Mouse (Mus musculus) c-Kit-positive CD71-positive TER-119-negative erythroid progenitor cells, embryonic 14.5 days (primary cell): ENCODE results near the gene Gm11938.
"Not testable (repeated sequence)": the region's sequence is repeated elsewhere in the genome, so short reads cannot be mapped to it uniquely, and the experiment has no call there.

Source experiments
- DNase-seq: peaks from one replicate; pipeline ENCODE4 v3.0.0-alpha.2; 2013; ENCODE audit warnings: low read depth

Gm11938 gene

DNA sequence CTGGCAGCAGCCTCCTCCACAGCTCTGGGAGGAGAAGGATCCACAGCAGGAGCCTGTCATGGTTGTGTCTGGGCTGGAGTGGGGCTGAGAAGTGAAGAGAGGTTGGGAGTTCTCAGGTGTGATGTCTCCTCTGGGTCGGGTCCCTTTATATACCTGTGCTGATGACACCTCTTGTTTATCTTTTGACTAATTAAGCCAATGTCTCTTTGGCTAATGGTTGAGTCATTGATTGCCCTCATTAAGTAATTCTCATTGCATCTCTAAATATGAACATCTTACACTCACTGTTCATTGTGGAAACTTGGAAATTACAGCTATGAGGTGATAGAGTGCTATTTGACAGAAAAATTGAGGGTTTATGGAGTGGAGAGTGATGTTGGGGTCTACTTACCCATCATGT lies at the start of gene Gm11938:
Gm11938 (minus strand) TSS at position 101 of the 400 bp plus-strand sequence.
- not testable (repeated sequence) for DNase-seq

DNA sequence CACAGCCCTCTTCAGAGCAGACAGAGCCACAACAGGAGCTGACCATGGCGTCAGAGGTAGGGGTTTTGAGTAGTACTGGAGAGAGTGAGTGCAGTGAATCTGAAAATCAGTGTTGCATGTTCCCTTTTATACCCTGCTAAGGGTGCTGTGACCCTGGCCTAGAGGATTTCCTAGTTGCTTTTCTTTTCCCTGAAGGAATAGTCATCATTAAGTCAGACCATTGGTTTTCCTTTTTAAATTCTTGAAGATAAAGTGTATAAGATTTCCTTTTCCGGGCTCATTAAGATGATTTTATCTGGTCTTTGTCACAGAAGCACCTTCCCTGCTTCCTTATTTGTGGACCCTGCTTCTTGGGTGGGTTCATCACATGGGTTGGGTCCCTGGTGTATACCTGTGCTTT lies 47.0 kb upstream of the Gm11938 start, which contains the start of gene Gm11555:
Gm11555 (minus strand) TSS at position 101 of the 400 bp plus-strand sequence.
- no peak for DNase-seq

DNA sequence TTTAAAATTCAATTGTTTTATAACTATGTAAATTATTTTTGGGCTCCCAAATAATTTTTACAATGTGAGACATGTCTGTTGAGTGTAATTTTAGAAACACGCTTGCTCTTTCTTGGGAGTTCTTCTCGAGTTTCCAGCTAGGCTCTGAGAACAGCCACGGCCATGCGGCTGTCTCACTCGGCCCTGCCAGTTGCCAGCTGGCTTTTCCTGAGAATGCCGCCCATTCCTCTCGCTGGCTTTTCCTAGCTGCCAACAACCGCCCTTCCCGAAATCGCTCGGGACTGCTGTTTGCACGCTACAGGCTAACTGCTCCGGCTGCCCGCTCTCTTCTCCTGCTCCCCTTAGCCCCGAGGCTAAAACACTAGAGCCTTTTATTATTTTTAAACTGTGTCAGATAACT lies 43.3 kb upstream of the Gm11938 start:
- DNase-seq, result no peak

DNA sequence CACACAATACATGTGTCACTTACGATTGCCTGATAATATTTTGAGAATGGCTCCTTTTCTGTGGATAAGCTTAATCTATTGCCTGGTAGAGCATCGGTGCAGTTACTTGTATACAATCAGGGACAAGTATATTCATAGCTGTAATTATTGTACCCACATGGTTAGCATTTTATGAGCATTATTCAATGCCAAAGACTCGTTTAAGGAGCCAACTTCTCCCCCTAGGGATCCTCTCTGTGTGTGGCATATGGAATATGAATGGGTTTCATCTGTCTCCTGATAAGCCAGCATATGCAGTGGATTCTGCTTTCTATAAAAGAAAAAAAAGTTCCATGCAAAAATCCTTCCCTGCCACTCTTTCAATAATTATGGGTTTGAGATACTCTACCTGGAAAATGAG lies 41.2 kb upstream of the Gm11938 start:
- DNase-seq, result no peak

DNA sequence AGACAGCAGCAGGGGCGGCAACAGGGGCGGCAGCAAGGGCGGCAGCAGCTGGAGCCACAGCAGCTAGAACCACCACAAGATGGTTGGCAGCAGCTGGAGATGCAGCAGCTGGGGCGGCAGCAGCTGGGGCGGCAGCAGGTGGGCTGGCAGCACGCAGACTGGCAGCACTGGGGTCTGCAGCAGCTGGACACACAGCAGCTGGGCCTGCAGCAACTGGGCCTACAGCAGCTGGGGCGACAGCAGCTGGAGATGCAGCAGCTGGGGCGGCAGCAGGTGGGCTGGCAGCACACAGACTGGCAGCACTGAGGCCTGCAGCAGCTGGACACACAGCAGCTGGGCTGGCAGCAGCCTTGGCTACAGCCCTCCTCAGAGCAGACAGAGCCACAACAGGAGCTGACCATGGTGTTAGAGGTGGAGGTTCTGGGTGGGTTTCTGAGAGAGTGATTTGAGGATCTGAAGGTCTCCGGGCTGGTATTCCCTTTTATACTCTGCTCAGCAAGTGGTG lies 40.6 kb upstream of the Gm11938 start, which contains the start of gene Krtap4-7:
Krtap4-7 (minus strand) TSS at position 455 of the 505 bp plus-strand sequence.
- DNase-seq, result not testable (repeated sequence)

DNA sequence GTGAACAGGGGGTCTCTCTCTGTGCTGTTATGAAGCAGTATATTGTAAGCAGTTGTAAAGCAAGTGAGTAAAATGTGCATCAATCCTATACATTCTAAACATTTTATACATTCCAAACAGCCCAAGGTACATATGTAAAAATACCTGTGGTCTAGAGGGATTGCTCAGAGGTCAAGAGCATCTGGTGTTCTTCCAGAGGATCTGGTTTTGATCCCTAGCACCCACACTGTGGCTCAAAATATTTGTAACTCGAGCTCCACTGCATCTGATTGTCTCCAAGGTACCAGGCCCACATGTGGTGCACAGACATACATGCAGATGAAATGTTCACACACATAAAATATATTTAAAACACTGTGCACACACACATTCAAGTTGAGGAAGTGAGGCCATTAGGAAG lies 37.8 kb upstream of the Gm11938 start:
- no peak for DNase-seq

DNA sequence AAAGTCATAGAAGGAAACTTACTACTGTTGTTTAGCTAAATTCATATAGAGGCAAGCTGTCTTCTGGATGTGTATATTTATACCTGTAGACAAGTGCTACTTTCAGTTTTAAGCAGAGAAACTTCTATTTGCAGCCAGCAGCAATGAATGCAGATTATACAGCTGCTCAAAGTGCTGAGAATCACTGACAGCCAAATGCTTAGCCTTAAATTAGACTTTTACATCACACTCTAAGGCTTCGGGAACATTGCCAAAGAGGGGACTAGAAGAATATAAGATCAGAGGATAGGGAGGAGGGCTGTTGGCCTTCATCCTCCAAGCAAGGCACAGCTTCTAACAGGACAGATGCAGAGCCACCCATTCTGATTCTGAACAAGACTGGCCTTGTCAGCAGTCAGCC lies 34.0 kb upstream of the Gm11938 start:
- no peak for DNase-seq

DNA sequence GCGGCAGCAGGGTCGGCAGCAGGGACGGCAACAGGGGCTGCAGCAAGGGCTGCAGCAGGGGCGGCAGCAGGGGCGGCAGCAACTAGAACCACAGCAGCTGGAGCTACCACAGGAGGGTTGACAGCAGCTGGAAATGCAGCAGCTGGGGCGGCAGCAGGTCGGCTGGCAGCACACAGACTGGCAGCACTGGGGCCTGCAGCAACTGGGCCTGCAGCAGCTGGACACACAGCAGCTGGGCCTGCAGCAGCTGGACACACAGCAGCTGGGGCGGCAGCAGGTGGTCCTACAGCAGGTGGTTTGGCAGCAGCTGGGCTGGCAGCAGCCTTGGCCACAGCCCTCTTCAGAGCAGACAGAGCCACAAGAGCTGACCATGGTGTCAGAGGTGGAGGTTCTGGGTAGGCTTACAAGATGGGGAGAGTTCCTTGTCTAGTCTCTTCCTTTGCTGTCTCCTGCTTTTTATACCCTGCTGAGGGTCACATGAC lies 31.6 kb upstream of the Gm11938 start, which contains the start of gene Krtap4-2:
Krtap4-2 (minus strand) TSS at position 432 of the 482 bp plus-strand sequence.
- DNase-seq, result no peak

DNA sequence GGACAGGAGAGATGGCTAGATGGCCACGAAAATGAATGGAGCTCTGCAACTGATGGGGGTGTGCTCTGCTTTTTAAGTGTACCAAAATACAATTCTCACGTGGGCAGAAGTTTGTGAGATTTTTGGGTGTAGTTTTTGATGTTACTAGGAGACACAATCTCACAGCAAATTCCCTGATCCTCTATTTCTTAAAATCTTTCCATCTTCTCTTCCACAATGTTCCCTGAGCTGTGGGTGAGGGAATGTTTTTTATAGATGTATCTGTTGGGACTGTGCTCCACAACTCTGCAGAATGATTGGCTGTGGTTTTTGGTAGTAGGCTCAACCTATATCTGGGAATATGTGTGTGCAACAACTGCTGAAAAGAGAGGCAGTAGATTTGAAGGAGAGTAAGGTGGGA lies 30.2 kb upstream of the Gm11938 start:
- no peak for DNase-seq

DNA sequence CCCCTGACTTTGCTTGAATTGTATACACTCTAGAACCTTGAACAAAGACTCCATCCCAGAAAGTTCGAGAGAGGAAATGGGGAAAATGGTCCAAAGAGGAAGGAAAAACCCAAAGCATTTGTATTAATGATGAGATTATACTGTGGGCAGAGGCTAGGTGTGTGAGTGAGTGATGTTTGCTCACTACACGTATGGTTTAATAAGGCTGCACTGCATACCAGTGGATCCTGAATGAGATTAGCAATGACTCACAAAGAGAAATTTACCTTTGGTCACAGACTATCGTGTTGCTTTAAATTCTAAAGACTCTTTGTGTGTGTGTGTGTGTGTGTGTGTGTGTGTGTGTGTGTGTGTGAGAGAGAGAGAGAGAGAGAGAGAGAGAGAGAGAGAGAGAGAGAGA lies 27.8 kb upstream of the Gm11938 start:
- DNase-seq, result no peak

DNA sequence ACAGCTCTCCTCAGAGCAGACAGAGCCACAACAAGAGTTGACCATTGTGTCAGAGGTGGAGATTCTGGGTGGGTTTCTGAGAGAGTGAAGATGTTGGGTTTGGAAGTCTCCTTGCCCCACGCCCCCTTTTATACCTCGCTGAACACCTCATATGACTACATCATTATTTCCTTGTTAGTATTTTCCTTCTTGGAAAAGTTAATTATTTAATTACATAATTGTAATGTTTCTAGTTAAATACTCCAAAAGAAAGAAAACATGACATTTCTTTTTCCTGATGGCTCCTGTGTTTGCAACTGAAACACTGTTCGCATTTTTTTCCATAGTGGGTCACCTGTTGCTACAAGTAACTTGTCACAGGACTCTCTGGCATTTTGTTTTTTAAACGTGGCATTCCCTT lies 25.0 kb upstream of the Gm11938 start, which contains the start of gene Krtap4-1:
Krtap4-1 (minus strand) TSS at position 101 of the 400 bp plus-strand sequence.
- no peak for DNase-seq

DNA sequence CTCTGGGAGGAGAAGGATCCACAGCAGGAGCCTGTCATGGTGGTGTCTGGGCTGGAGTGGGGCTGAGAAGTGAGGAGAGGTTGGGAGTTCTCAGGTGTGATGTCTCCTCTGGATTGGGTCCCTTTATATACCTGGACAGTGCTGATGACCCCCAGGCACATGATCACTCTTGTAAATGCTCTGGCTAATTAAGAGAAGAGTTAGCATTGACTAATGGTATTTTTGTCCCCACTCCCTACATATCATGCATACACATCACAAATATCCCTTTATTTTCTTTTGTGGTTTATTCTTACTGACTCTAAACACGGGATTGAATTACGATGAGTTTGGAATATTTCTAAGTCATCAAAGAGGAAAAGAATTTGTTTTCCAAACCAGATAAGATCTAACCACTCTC lies 17.2 kb upstream of the Gm11938 start, which contains the start of gene Gm11562:
Gm11562 (minus strand) TSS at position 101 of the 400 bp plus-strand sequence.
- no peak for DNase-seq

DNA sequence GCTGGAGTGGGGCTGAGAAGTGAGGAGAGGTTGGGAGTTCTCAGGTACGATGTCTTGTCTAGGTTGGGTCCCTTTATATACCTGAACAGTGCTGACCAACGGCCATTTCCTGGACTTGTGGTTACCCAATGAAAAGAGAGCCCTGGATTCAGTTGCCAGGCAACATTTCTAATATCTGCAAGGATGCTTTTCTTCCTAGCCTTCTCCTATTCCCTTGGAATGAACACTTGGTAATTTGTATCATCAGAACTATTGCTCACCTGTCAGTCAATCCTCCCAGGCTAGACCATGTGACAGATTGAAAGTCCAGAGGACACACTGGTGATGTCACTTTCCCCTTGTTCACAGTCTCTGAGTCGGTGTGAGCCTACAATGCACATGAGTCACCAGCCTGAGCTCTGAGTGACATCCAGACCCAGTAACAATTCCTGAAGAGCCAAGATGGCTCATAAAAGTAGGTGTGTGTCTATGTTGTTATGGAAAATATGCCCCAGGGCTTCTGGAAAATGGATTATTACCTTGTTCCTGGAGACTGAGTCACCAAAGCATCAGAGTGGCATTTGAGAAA lies 11.8 kb upstream of the Gm11938 start, which contains the start of gene Krtap2-4:
Krtap2-4 (minus strand) TSS at position 51 of the 568 bp plus-strand sequence.
- DNase-seq, result no peak

DNA sequence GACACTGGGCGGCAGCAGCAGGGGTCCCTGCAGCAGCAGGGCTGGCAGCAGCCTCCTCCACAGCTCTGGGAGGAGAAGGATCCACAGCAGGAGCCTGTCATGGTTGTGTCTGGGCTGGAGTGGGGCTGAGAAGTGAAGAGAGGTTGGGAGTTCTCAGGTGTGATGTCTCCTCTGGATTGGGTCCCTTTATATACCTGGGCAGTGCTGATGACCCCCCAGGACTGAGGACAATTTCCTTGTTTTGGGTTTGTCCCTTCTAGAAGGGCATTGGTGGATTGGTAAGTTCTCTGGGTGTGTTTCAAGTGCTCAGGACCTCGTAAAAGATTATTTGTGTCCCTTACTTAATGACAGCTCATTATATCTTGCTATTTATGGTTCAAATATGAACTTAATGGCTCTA lies 7.0 kb upstream of the Gm11938 start, which contains the start of gene Gm11937:
Gm11937 (minus strand) TSS at position 101 of the 400 bp plus-strand sequence.
- DNase-seq, result not testable (repeated sequence)

DNA sequence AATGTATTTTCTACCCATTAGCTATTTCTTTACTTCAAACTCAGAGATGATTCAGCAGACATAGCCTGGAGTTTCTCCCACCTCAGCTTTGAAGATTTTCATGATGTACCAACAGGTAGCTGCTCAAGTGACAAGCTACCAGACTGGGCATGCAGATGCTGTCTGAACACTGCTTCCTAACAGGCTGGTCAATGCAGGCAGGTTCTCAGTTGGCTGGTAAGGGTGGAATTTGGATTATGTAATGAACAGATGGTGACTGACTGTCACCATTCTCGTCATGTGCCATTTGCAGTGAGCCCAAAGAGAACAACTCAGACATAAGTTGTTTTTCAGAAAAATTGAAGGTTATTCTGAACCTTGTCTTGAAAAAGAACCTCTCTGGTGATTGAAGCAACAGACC lies 6.0 kb upstream of the Gm11938 start:
- no peak for DNase-seq

DNA sequence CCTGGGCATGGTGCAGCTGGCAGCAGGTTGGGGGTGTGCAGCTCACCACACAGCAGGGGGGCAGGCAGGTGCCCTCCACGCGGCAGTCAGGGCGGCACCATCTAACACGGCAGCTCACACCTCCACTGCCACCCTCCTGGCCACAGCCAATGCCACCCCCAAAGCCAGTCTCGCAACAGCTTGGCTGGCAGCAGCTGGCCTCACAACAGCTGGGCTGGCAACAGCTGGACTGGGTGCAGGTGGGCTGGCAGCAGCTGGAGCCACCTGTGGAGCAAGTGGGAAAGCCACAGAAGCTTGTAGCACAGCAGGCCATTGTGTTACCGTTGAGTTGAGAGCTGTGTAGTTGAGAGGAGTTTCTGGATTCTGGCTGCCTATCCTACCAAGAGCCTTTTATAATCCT lies 5.4 kb downstream of the Gm11938 start, which contains the start of gene Krtap9-3:
Krtap9-3 (minus strand) TSS at position 364 of the 400 bp plus-strand sequence.
- DNase-seq, result not testable (repeated sequence)

DNA sequence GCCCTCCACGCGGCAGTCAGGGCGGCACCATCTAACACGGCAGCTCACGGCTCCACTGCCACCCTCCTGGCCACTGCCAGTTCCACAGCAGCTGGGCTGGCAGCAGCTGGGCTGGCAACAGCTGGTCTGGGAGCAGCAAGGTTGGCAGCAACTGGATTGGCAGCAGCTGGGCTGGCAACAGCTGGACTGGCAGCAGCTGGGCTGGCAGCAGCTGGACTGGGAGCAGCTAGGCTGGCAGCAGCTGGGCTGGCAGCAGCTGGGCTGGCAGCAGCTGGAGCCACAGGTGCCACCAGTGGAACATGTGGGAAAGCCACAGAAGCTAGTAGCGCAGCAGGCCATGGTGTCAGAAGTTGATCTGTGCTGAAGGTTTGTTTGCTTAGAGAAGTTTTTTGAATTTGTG lies 12.1 kb downstream of the Gm11938 start, which contains the start of gene Krtap1-3:
Krtap1-3 (minus strand) TSS at position 359 of the 400 bp plus-strand sequence.
- no peak for DNase-seq

DNA sequence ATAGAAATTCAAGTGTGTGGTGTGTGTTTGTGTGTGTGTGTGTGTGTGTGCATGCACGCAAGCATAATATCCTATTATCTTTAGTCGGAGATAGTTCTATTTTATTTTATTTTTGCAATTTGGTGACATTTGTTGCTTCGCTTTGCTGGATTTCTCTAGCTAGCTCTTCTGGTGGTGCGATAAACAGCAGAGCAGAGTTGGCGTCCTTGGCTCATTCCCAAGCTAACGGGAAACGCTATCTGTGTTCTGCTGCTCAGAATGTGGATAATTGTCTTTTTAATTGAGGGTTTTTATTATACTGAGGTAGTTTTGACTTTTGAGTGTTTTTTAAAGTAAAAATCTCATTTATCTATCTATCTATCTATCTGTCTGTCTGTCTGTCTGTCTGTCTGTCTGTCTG lies 18.0 kb downstream of the Gm11938 start:
- DNase-seq, result no peak

DNA sequence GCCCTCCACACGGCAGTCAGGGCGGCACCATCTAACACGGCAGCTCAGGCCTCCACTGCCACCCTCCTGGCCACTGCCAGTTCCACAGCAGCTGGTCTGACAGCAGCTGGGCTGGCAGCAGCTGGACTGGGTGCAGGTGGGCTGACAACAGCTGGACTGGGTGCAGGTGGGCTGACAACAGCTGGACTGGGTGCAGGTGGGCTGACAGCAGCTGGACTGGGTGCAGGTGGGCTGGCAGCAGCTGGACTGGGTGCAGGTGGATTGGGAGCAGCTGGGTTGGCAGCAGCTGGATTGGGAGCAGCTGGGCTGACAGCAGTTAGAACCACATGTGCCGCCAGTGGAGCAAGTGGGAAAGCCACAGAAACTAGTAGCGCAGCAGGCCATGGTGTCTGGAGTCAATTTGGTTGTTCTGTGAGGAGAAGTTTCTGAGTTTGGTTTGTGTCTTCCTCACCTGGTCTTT lies 19.8 kb downstream of the Gm11938 start, which contains the start of gene Krtap1-4:
Krtap1-4 (minus strand) TSS at position 410 of the 460 bp plus-strand sequence.
- no peak for DNase-seq

DNA sequence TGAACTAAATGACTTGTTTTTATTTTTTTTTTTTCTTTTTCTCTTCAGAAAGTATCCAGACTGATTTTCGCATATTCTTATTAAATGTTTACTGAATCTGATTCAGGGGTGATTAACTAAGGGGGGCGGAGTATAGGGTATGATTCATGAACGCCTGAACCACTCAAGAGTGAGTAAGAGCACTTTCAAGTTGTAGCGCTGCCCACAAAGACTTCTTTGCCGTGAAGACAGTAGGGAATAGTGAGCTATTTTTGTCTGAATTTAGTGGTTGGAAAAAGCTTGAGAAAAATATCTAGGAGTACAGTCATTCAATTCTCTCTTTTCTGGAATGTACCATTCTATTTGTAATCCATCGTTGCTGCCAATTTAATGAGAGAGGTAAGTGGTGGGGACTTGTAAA lies 21.5 kb downstream of the Gm11938 start:
- no peak for DNase-seq

DNA sequence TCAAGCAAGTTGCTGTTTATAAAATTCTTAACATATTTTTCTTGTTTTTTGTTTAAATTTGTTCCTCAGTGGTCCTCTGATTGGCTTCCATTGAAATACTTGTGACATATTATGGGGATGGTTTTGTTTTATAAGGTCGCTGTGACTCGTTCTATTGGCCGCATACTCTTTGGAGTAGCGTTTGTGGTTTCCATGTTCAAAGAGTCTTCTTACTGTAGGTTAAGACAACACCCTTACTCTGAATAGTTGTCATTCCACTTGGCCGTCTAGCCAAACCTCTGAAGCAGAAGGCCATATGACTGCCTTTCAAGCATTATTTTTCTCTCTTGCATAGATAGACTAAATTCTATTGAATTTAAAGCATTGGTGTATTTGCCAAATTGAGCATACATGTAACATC lies 22.1 kb downstream of the Gm11938 start:
- no peak for DNase-seq

DNA sequence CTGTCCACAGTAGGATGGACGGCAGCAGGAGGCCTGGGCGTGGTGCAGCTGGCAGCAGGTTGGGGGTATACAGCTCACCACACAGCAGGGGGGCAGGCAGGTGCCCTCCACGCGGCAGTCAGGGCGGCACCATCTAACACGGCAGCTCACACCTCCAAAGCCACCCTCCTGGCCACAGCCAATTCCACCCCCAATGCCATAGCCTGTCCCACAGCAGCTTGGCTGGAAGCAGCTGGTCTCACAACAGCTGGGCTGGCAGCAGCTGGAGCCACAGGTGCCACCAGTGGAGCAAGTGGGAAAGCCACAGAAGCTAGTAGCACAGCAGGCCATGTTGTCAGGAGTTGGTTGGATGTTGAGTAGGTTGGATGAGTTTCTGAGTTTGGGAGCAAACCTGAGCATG lies 22.5 kb downstream of the Gm11938 start, which contains the start of gene Krtap1-5:
Krtap1-5 (minus strand) TSS at position 381 of the 400 bp plus-strand sequence.
- DNase-seq, result no peak

DNA sequence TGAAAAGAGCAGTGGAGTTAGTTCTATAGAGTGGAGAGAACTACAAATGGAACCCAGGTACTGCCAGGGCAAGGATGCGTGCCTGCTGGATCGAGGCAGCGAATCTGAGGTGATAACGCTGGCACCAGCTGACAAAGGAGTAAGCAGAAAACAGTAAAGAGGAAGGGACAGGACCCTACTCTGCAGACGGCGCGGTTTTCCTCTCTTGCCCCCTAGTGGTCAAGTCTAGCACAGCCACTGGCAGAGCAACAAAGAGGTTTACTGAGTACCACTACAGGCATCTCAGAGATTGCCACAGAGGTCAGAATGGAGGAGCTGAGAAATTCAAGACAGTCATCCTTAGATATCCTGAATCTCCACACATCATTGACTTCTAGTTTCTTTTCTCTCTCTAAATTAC lies 29.0 kb downstream of the Gm11938 start:
- peak; percentile 4 for DNase-seq
